Mouse (Mus musculus) ES-E14 (cell line): ENCODE results near the gene Spata21. TPM values are rescaled to one million over a fixed set of nuclear protein-coding genes. Genes with fewer than 3 reads are reported as not detected.

Source experiments
- DNase-seq: peaks from one replicate; pipeline ENCODE4 v3.0.0-alpha.2; 2013; ENCODE audit warnings: low read depth, low spot score
- H3K27ac ChIP-seq: 2 replicates; pipeline ENCODE4 v1.5.1; 2012; ENCODE audit warnings: low read depth, mild to moderate bottlenecking, low read length, moderate library complexity, mixed read lengths; ENCODE audit not compliant: poor library complexity, insufficient read depth, severe bottlenecking
- H3K36me3 ChIP-seq: 2 replicates; pipeline ENCODE4 v1.6.1; 2012; ENCODE audit warnings: mild to moderate bottlenecking, low read length, moderate library complexity, mixed read lengths; ENCODE audit not compliant: control insufficient read depth, poor library complexity, insufficient read depth, severe bottlenecking
- H3K4me1 ChIP-seq, 2 experiments: fragments of 150-350 bp in 1 of 2; sonication (generic) in 1 of 2; 2 replicates each; pipeline ENCODE4 v1.6.1; 2012; ENCODE audit warnings: low read length in 2 of 2, mild to moderate bottlenecking in 1 of 2, mixed read lengths in 1 of 2; ENCODE audit not compliant: control insufficient read depth in 2 of 2, insufficient read depth in 2 of 2, poor library complexity in 1 of 2
- H3K4me3 ChIP-seq, 2 experiments: fragments of 150-350 bp in 1 of 2; sonication (generic) in 1 of 2; 2 replicates each; pipeline ENCODE4 v1.5.1; 2012; ENCODE audit warnings: low read length in 2 of 2, low read depth in 1 of 2, mild to moderate bottlenecking in 1 of 2, mixed read lengths in 1 of 2; ENCODE audit not compliant: insufficient read depth in 1 of 2, poor library complexity in 1 of 2, severe bottlenecking in 1 of 2
- H3K9ac ChIP-seq: 2 replicates; pipeline ENCODE4 v1.6.1; 2012; ENCODE audit warnings: low read depth, mild to moderate bottlenecking, low read length, mixed read lengths; ENCODE audit not compliant: poor library complexity, insufficient read depth, severe bottlenecking
- H3K9me3 ChIP-seq: fragments of 150-350 bp; sonication (generic); 2 replicates; pipeline ENCODE4 v1.6.1; 2012; ENCODE audit warnings: low read depth, mild to moderate bottlenecking, low read length; ENCODE audit not compliant: control insufficient read depth, insufficient read depth
- CHD2 ChIP-seq: IDR thresholded peaks from 2 replicates; pipeline ENCODE4 v1.6.1; 2014; ENCODE audit warnings: mild to moderate bottlenecking, low read depth, low read length, inconsistent platforms
- HCFC1 ChIP-seq: IDR thresholded peaks from 2 replicates; pipeline ENCODE4 v1.6.1; 2012; ENCODE audit warnings: low read length, inconsistent platforms, borderline replicate concordance; ENCODE audit not compliant: insufficient read depth
- MAFK ChIP-seq: IDR thresholded peaks from 2 replicates; pipeline ENCODE4 v1.6.1; 2014; ENCODE audit warnings: mild to moderate bottlenecking, low read depth, low read length, inconsistent platforms; ENCODE audit not compliant: insufficient read depth
- ZC3H11A ChIP-seq: IDR thresholded peaks from 2 replicates; pipeline ENCODE4 v1.6.1; 2012; ENCODE audit warnings: low read depth, mild to moderate bottlenecking, inconsistent platforms, low read length, borderline replicate concordance
- ZNF384 ChIP-seq: IDR thresholded peaks from 2 replicates; pipeline ENCODE4 v1.6.1; 2012; ENCODE audit warnings: low read depth, low read length, inconsistent platforms
- in situ Hi-C, 2 experiments: fragments of 600-800 bp; cut with MboI; formaldehyde crosslinking; loops; one replicate each; pipeline ENCODE4 v1.15.1; 2025; ENCODE audit warnings: low sequenced_read_pairs in 2 of 2, inconsistent platforms in 1 of 2; ENCODE audit not compliant: unreplicated experiment in 2 of 2
- total RNA-seq: library from RNA; depleted of rRNA; stranded (reverse); fragments of 300-350 nt; gene quantifications from 2 replicates; pipeline ENCODE4 v1.2.3, GENCODE M21; 2012

The Spata21 gene
- total RNA-seq, 1 experiment = 0.27 TPM

- in situ Hi-C loops = no loop called here
- DNase-seq = no peak
- TF ChIP-seq HCFC1 = no peak
- TF ChIP-seq ZC3H11A = no peak
- TF ChIP-seq ZNF384 = no peak
- TF ChIP-seq MAFK = no peak
- no peak for TF ChIP-seq CHD2
Measured at GRCm38 (mm10) chr4:141088714-141089113, 581 bp downstream of the Spata21 start.

GRCm38 (mm10) chr4:141095016-141095415, 6.9 kb downstream of the Spata21 start:
- Histone ChIP-seq H3K9me3 (no peaks in the 10 kb centered on the region), H3K9ac (0 out of 2 replicates have a peak overlapping the region, but pooled peaks have one; percentile 23), H3K36me3 (no peaks in the 10 kb centered on the region), H3K4me3 (peak overlapping the region; percentile 30 to 32; a peak in 2 of 4 replicates), H3K27ac (no peak overlapping the region), H3K4me1 (peaks cover 4 to 25% of the 10 kb centered on the region in 2 experiments)
- in situ Hi-C loops = no loop called here
- no peak for DNase-seq
- TF ChIP-seq HCFC1 (no peak), ZC3H11A (no peak), MAFK (no peak), CHD2 (no peak), ZNF384 (no peak)

More at GRCm38 (mm10) chr4:141088714-141089113, 581 bp downstream of the Spata21 start:
- H3K9me3 ChIP-seq = no peaks in the 10 kb centered on the region
- H3K4me3 ChIP-seq = no peak overlapping the region
- H3K9ac ChIP-seq = no peak overlapping the region
- peaks cover 0 to 7% of the 10 kb centered on the region in 2 experiments; a peak in 1 of 4 replicates for H3K4me1 ChIP-seq
- no peak overlapping the region for H3K27ac ChIP-seq
- no peaks in the 10 kb centered on the region for H3K36me3 ChIP-seq

- peaks cover 5 to 35% of the 10 kb centered on the region in 2 experiments for H3K4me1 ChIP-seq
- in situ Hi-C loops = no loop called here
- H3K27ac ChIP-seq = no peak overlapping the region
- no peak overlapping the region for H3K9ac ChIP-seq
- no peaks in the 10 kb centered on the region for H3K36me3 ChIP-seq
- H3K9me3 ChIP-seq = no peaks in the 10 kb centered on the region
- no peak overlapping the region for H3K4me3 ChIP-seq
- no peak for DNase-seq
- TF ChIP-seq ZNF384 (no peak), HCFC1 (no peak)
Measured at GRCm38 (mm10) chr4:141096710-141097109, 8.6 kb downstream of the Spata21 start.

- TF ChIP-seq CHD2 (no peak), ZNF384 (no peak), MAFK (no peak), HCFC1 (no peak), ZC3H11A (no peak)
- DNase-seq = no peak
- Histone ChIP-seq H3K36me3 (no peaks in the 10 kb centered on the region), H3K4me1 (peaks cover 5 to 35% of the 10 kb centered on the region in 2 experiments), H3K4me3 (no peak overlapping the region), H3K9me3 (no peaks in the 10 kb centered on the region), H3K27ac (no peak overlapping the region), H3K9ac (no peak overlapping the region)
- in situ Hi-C loops = no loop called here
Measured at GRCm38 (mm10) chr4:141098935-141099334, 10.8 kb downstream of the Spata21 start.

GRCm38 (mm10) chr4:141099956-141100355, 11.8 kb downstream of the Spata21 start:
- H3K9ac ChIP-seq = no peak overlapping the region
- peaks cover 5 to 35% of the 10 kb centered on the region in 2 experiments for H3K4me1 ChIP-seq
- H3K27ac ChIP-seq = no peak overlapping the region
- H3K36me3 ChIP-seq = no peaks in the 10 kb centered on the region
- no peak for DNase-seq
- TF ChIP-seq ZNF384 = no peak
- no peak for TF ChIP-seq ZC3H11A
- TF ChIP-seq CHD2 = no peak
- no peak for TF ChIP-seq HCFC1
- no peak for TF ChIP-seq MAFK
- no peaks in the 10 kb centered on the region for H3K9me3 ChIP-seq
- no peak overlapping the region for H3K4me3 ChIP-seq
- in situ Hi-C loops = no loop called here
